Mouse (Mus musculus) MEL (cell line): ENCODE data around the gene Per2. TPM values are rescaled to one million over a fixed set of nuclear protein-coding genes. Genes with fewer than 3 reads are reported as not detected.

Source experiments
- DNase-seq: peaks from one replicate; pipeline ENCODE4 v3.0.0; 2011; ENCODE audit warnings: low read depth, low spot score
- H3K27ac ChIP-seq: 2 replicates; pipeline ENCODE4 v1.5.1; 2012; ENCODE audit warnings: low read depth, mild to moderate bottlenecking, control low read depth, low read length, moderate library complexity; ENCODE audit not compliant: control insufficient read depth
- H3K27me3 ChIP-seq, 2 experiments: fragments of 150-350 bp in 1 of 2; sonication (generic) in 1 of 2; 2 replicates each; pipeline ENCODE4 v1.6.1; 2012; ENCODE audit warnings: low read length in 2 of 2, mild to moderate bottlenecking in 2 of 2, improper control_type of control experiment in 1 of 2, moderate library complexity in 1 of 2; ENCODE audit not compliant: insufficient read depth in 2 of 2, control insufficient read depth in 1 of 2
- H3K36me3 ChIP-seq, 2 experiments: 2 replicates each; pipeline ENCODE4 v1.6.1; 2012 to 2014; ENCODE audit warnings: low read length in 2 of 2, improper control_type of control experiment in 1 of 2, inconsistent platforms in 1 of 2, mild to moderate bottlenecking in 1 of 2; ENCODE audit not compliant: insufficient read depth in 2 of 2, control insufficient read depth in 1 of 2
- H3K4me1 ChIP-seq, 2 experiments: fragments of 150-350 bp in 1 of 2; sonication (generic) in 1 of 2; 2 replicates each; pipeline ENCODE4 v1.6.1; 2012; ENCODE audit warnings: low read length in 2 of 2, improper control_type of control experiment in 1 of 2, mild to moderate bottlenecking in 1 of 2; ENCODE audit not compliant: insufficient read depth in 2 of 2, control insufficient read depth in 1 of 2
- H3K4me3 ChIP-seq, 2 experiments: fragments of 150-350 bp in 1 of 2; sonication (generic) in 1 of 2; 2 replicates each; pipeline ENCODE4 v1.5.1; 2012; ENCODE audit warnings: low read depth in 2 of 2, low read length in 2 of 2, mild to moderate bottlenecking in 2 of 2, moderate library complexity in 2 of 2, control low read depth in 1 of 2, improper control_type of control experiment in 1 of 2; ENCODE audit not compliant: control insufficient read depth in 1 of 2, insufficient read depth in 1 of 2
- H3K79me2 ChIP-seq: 2 replicates; pipeline ENCODE4 v1.6.1; 2012; ENCODE audit warnings: mild to moderate bottlenecking, low read length, moderate library complexity; ENCODE audit not compliant: control insufficient read depth, poor library complexity, insufficient read depth
- H3K9ac ChIP-seq: 2 replicates; pipeline ENCODE4 v1.6.1; 2012; ENCODE audit warnings: low read depth, mild to moderate bottlenecking, control low read depth, low read length, moderate library complexity; ENCODE audit not compliant: control insufficient read depth, poor library complexity, severe bottlenecking
- H3K9me3 ChIP-seq: fragments of 150-350 bp; sonication (generic); replicated peaks from 2 replicates; pipeline ENCODE4 v1.6.1; 2012; ENCODE audit warnings: mild to moderate bottlenecking, low read length, improper control_type of control experiment, moderate library complexity; ENCODE audit not compliant: insufficient read depth
- BHLHE40 ChIP-seq: IDR thresholded peaks from 2 replicates; pipeline ENCODE4 v1.6.1; 2012; ENCODE audit warnings: low read depth, mild to moderate bottlenecking, inconsistent platforms, low read length, improper control_type of control experiment, borderline replicate concordance
- CHD1 ChIP-seq: IDR thresholded peaks from 2 replicates; pipeline ENCODE4 v1.6.1; 2012; ENCODE audit warnings: low read depth, mild to moderate bottlenecking, inconsistent platforms, low read length, improper control_type of control experiment
- CHD2 ChIP-seq: IDR thresholded peaks from 2 replicates; pipeline ENCODE4 v1.6.1; 2011; ENCODE audit warnings: low read length, improper control_type of control experiment
- CTCF ChIP-seq, 3 experiments: IDR thresholded peaks in 2 of 3; conservative IDR thresholded peaks in 1 of 3; 2 replicates each; pipeline ENCODE4 v1.5.1; 2011 to 2012; ENCODE audit warnings: low read length in 3 of 3, low read depth in 2 of 3, mild to moderate bottlenecking in 2 of 3, improper control_type of control experiment in 1 of 3, inconsistent platforms in 1 of 3, mixed read lengths in 1 of 3, moderate library complexity in 1 of 3; ENCODE audit not compliant: control insufficient read depth in 1 of 3, insufficient read depth in 1 of 3, poor library complexity in 1 of 3, severe bottlenecking in 1 of 3
- E2F4 ChIP-seq: IDR thresholded peaks from 2 replicates; pipeline ENCODE4 v1.6.1; 2011; ENCODE audit warnings: low read depth, low read length, improper control_type of control experiment, borderline replicate concordance
- ELF1 ChIP-seq: IDR thresholded peaks from 2 replicates; pipeline ENCODE4 v1.6.1; 2014; ENCODE audit warnings: low read depth, mild to moderate bottlenecking, inconsistent platforms, low read length, improper control_type of control experiment, moderate library complexity
- EP300 ChIP-seq, 2 experiments: IDR thresholded peaks; 2 replicates each; pipeline ENCODE4 v1.6.1; 2011; ENCODE audit warnings: improper control_type of control experiment in 2 of 2, low read length in 2 of 2, low read depth in 1 of 2, mild to moderate bottlenecking in 1 of 2
- ETS1 ChIP-seq: IDR thresholded peaks from 2 replicates; pipeline ENCODE4 v1.6.1; 2012; ENCODE audit warnings: low read depth, mild to moderate bottlenecking, inconsistent platforms, low read length, improper control_type of control experiment, moderate library complexity
- GABPA ChIP-seq: IDR thresholded peaks from 2 replicates; pipeline ENCODE4 v1.6.1; 2012; ENCODE audit warnings: low read depth, mild to moderate bottlenecking, inconsistent platforms, low read length, improper control_type of control experiment, moderate library complexity
- GATA1 ChIP-seq: IDR thresholded peaks from 2 replicates; pipeline ENCODE4 v1.6.1; 2011; ENCODE audit warnings: low read depth, low read length, improper control_type of control experiment
- HCFC1 ChIP-seq: IDR thresholded peaks from 2 replicates; pipeline ENCODE4 v1.6.1; 2012; ENCODE audit warnings: low read depth, mild to moderate bottlenecking, inconsistent platforms, low read length, improper control_type of control experiment, moderate library complexity
- JUND ChIP-seq: IDR thresholded peaks from 2 replicates; pipeline ENCODE4 v1.6.1; 2011; ENCODE audit warnings: low read depth, mild to moderate bottlenecking, improper control_type of control experiment, low read length
- KAT2A ChIP-seq: conservative IDR thresholded peaks from 2 replicates; pipeline ENCODE4 v1.6.1; 2012; ENCODE audit warnings: low read depth, low read length, improper control_type of control experiment, inconsistent platforms
- MAX ChIP-seq: IDR thresholded peaks from 2 replicates; pipeline ENCODE4 v1.6.1; 2011; ENCODE audit warnings: low read length, improper control_type of control experiment
- MAZ ChIP-seq: IDR thresholded peaks from 2 replicates; pipeline ENCODE4 v1.6.1; 2012; ENCODE audit warnings: low read depth, mild to moderate bottlenecking, inconsistent platforms, low read length, improper control_type of control experiment
- MEF2A ChIP-seq: IDR thresholded peaks from 2 replicates; pipeline ENCODE4 v1.6.1; 2014; ENCODE audit warnings: low read depth, mild to moderate bottlenecking, inconsistent platforms, low read length, improper control_type of control experiment; ENCODE audit not compliant: poor library complexity, insufficient replicate concordance, severe bottlenecking; ENCODE audit errors: extremely low read depth
- MYB ChIP-seq: IDR thresholded peaks from 2 replicates; pipeline ENCODE4 v1.6.1; 2011; ENCODE audit warnings: mild to moderate bottlenecking, low read depth, low read length, improper control_type of control experiment
- NELFE ChIP-seq: IDR thresholded peaks from 2 replicates; pipeline ENCODE4 v1.6.1; 2011; ENCODE audit warnings: low read depth, low read length, improper control_type of control experiment
- NRF1 ChIP-seq: IDR thresholded peaks from 2 replicates; pipeline ENCODE4 v1.6.1; 2014; ENCODE audit warnings: low read depth, mild to moderate bottlenecking, inconsistent platforms, low read length, improper control_type of control experiment, moderate library complexity; ENCODE audit not compliant: poor library complexity, insufficient read depth, severe bottlenecking
- POLR2A ChIP-seq, 2 experiments: IDR thresholded peaks; 2 replicates each; pipeline ENCODE4 v1.6.1; 2011 to 2012; ENCODE audit warnings: low read length in 2 of 2, mild to moderate bottlenecking in 2 of 2, control low read depth in 1 of 2, improper control_type of control experiment in 1 of 2, low read depth in 1 of 2, moderate library complexity in 1 of 2; ENCODE audit not compliant: control insufficient read depth in 1 of 2, insufficient read depth in 1 of 2, poor library complexity in 1 of 2
- POLR2AphosphoS2 ChIP-seq: IDR thresholded peaks from 2 replicates; pipeline ENCODE4 v1.6.1; 2011; ENCODE audit warnings: low read length, improper control_type of control experiment
- POLR2AphosphoS5 ChIP-seq: IDR thresholded peaks from 2 replicates; pipeline ENCODE4 v1.6.1; 2012; ENCODE audit warnings: low read depth, borderline replicate concordance, mild to moderate bottlenecking, inconsistent platforms, low read length, moderate library complexity, mixed read lengths
- RAD21 ChIP-seq: IDR thresholded peaks from 2 replicates; pipeline ENCODE4 v1.6.1; 2011; ENCODE audit warnings: mild to moderate bottlenecking, low read depth, low read length, improper control_type of control experiment
- SIN3A ChIP-seq: IDR thresholded peaks from 2 replicates; pipeline ENCODE4 v1.6.1; 2012; ENCODE audit warnings: low read length, improper control_type of control experiment, inconsistent platforms
- SMC3 ChIP-seq: IDR thresholded peaks from 2 replicates; pipeline ENCODE4 v1.6.1; 2011; ENCODE audit warnings: low read depth, low read length, improper control_type of control experiment
- TAL1 ChIP-seq: IDR thresholded peaks from 2 replicates; pipeline ENCODE4 v1.6.1; 2012; ENCODE audit warnings: mild to moderate bottlenecking, inconsistent platforms, low read length, moderate library complexity, mixed read lengths
- TBP ChIP-seq: IDR thresholded peaks from 2 replicates; pipeline ENCODE4 v1.8.0; 2011; ENCODE audit warnings: low read depth, low read length, improper control_type of control experiment
- TCF12 ChIP-seq: IDR thresholded peaks from 2 replicates; pipeline ENCODE4 v1.6.1; 2014; ENCODE audit warnings: low read depth, mild to moderate bottlenecking, inconsistent platforms, low read length, improper control_type of control experiment, moderate library complexity
- UBTF ChIP-seq: IDR thresholded peaks from 2 replicates; pipeline ENCODE4 v1.6.1; 2012; ENCODE audit warnings: low read depth, mild to moderate bottlenecking, inconsistent platforms, low read length, improper control_type of control experiment, moderate library complexity, borderline replicate concordance; ENCODE audit not compliant: insufficient read depth
- USF1 ChIP-seq: IDR thresholded peaks from 2 replicates; pipeline ENCODE4 v1.6.1; 2014; ENCODE audit warnings: low read depth, mild to moderate bottlenecking, inconsistent platforms, low read length, improper control_type of control experiment, moderate library complexity
- USF2 ChIP-seq, 2 experiments: IDR thresholded peaks; 2 replicates each; pipeline ENCODE4 v1.6.1; 2011 to 2012; ENCODE audit warnings: improper control_type of control experiment in 2 of 2, low read length in 2 of 2, borderline replicate concordance in 1 of 2, inconsistent platforms in 1 of 2, low read depth in 1 of 2, mild to moderate bottlenecking in 1 of 2; ENCODE audit not compliant: insufficient read depth in 1 of 2
- ZC3H11A ChIP-seq: IDR thresholded peaks from 2 replicates; pipeline ENCODE4 v1.6.1; 2012; ENCODE audit warnings: low read depth, mild to moderate bottlenecking, inconsistent platforms, low read length, improper control_type of control experiment
- ZKSCAN1 ChIP-seq: IDR thresholded peaks from 2 replicates; pipeline ENCODE4 v1.6.1; 2012; ENCODE audit warnings: low read depth, mild to moderate bottlenecking, inconsistent platforms, low read length, improper control_type of control experiment, moderate library complexity
- ZMIZ1 ChIP-seq: IDR thresholded peaks from 2 replicates; pipeline ENCODE4 v1.6.1; 2012; ENCODE audit warnings: low read depth, mild to moderate bottlenecking, inconsistent platforms, low read length, improper control_type of control experiment, moderate library complexity
- polyA plus RNA-seq, 2 experiments: library from polyadenylated mRNA; stranded (reverse) in 1 of 2; unstranded in 1 of 2; fragments of >175 nt in 1 of 2; fragments of >200 nt in 1 of 2; gene quantifications; 2 replicates each; pipeline versions ENCODE4 v1.2.1 to v1.2.4; 2012; ENCODE audit warnings: low replicate concordance in 2 of 2, low read depth in 1 of 2; ENCODE audit not compliant: insufficient read length in 2 of 2, insufficient read depth in 1 of 2, missing spikeins in 1 of 2
- total RNA-seq: library from RNA; depleted of rRNA; stranded (reverse); fragments of 300-350 nt; gene quantifications from 2 replicates; pipeline ENCODE4 v1.2.3, GENCODE M21; 2012

The Per2 gene
- total and polyA plus RNA-seq, 3 experiments, result 4.3 to 8.3 TPM; not detected in 1

DNA sequence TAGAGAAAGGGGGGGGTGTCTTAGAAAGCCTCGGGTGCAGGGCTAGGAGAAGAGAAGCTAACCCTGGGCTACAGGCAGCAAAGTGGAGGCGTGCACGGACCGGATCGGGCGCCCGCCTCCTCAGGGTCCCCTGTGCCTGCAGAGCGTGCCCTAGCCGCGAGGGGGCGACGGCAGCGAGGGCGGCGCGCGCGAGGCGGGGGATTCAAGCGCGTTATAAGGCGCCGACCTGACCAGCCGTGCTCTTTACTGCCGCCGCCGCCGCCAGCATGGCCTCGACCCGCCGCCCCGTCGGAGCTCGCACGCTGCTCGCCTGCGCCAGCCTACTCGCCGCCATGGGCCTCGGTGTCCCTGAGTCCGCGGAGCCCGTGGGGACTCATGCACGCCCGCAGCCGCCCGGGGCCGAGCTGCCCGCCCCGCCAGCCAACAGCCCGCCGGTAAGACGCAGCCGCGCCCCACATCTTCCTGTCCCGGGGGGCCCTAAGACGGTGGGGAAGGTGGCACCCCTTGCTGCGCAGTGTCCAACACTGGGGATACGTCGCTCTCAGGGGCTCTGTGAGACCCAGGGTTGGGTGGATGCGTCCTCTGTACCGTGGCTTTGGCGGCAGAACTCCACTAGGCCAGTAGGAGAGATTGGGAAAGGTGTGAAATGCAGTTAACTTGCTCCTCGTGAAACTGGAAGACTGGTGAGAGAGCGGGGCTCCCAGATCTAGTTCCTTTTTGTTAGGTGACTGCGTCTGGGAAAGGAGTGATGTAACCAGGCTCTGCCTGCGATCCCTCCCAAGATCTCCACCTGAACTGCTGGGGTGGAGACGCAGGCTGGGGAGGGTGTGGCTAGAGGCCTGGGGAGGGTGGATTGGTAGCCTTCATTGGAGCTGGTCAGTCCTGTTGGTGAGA, 92.7 kb downstream of the Per2 start, which contains the start of gene Erfe:
Gene Erfe (plus strand): TSS at position 216 of the 894 bp plus-strand sequence.
- Histone ChIP-seq H3K27ac (peak within 1 kb of the TSS; percentile 45), H3K27me3 (no peaks in the 10 kb centered on the region), H3K9ac (peak within 1 kb of the TSS; percentile 79), H3K4me1 (peaks cover 0 to 8% of the 10 kb centered on the region in 2 experiments; a peak in 2 of 4 replicates), H3K9me3 (no peaks in the 10 kb centered on the region), H3K36me3 (0 out of 4 replicates have a peak, but pooled peaks cover 0 to 2% of the 10 kb centered on the region in 2 experiments), H3K79me2 (peaks cover 4% of the 10 kb centered on the region), H3K4me3 (peak within 1 kb of the TSS; percentile 70 to 79)
- DNase-seq, result peak; percentile 87
- no peak for TF ChIP-seq CHD1
- 0 out of 2 replicates have a peak, but pooled peaks have one; percentile 53 for TF ChIP-seq UBTF
- TF ChIP-seq BHLHE40, result no peak
- TF ChIP-seq SIN3A, result no peak; the same call in 1 of the 2 replicates
- TF ChIP-seq NRF1, result no peak
- no peak for TF ChIP-seq GATA1
- no peak; the same call in 1 of the 2 replicates for TF ChIP-seq POLR2AphosphoS2
- no peak for TF ChIP-seq ZKSCAN1
- TF ChIP-seq SMC3, result peak; percentile 67
- TF ChIP-seq USF1, result no peak
- TF ChIP-seq POLR2AphosphoS5, result no peak
- no peak for TF ChIP-seq ZMIZ1
- TF ChIP-seq TCF12, result no peak
- TF ChIP-seq KAT2A, result no peak
- no peak for TF ChIP-seq ELF1
- no peak; the same call in 1 of the 2 replicates for TF ChIP-seq MAX
- peak; percentile 53 to 55; a peak in 3 of 4 replicates for TF ChIP-seq POLR2A (IDR thresholded peaks at IDR 0.05; ENCODE audit: control insufficient read depth in 1 of 2, insufficient read depth in 1 of 2, low read depth in 1 of 2, low read length in 2 of 2, poor library complexity in 1 of 2)
- no peak for TF ChIP-seq MEF2A
- TF ChIP-seq MYB, result no peak
- 0 out of 2 replicates have a peak, but pooled peaks have one; percentile 6 for TF ChIP-seq TBP
- TF ChIP-seq RAD21, result peak; percentile 51
- TF ChIP-seq CHD2, result no peak
- 0 out of 2 replicates have a peak, but pooled peaks have one; percentile 11 for TF ChIP-seq HCFC1
- TF ChIP-seq TAL1, result no peak
- TF ChIP-seq GABPA, result no peak
- TF ChIP-seq NELFE, result 0 out of 2 replicates have a peak, but pooled peaks have one; percentile 40
- TF ChIP-seq ZC3H11A, result no peak
- no peak for TF ChIP-seq E2F4
- peak; percentile 28; the same call in 1 of the 2 replicates for TF ChIP-seq ETS1
- TF ChIP-seq USF2 (IDR thresholded peaks at IDR 0.05; ENCODE audit: borderline replicate concordance in 1 of 2, insufficient read depth in 1 of 2, low read depth in 1 of 2, low read length in 2 of 2), result no peak
- TF ChIP-seq CTCF (IDR thresholded peaks at IDR 0.05 in 2 of 3, conservative IDR thresholded peaks at IDR 0.05 in 1 of 3; ENCODE audit: control insufficient read depth in 1 of 3, insufficient read depth in 1 of 3, low read depth in 2 of 3, low read length in 3 of 3, poor library complexity in 1 of 3, severe bottlenecking in 1 of 3), result peak in 2 of 3 experiments; percentile 84 to 94; a peak in 5 of 6 replicates
- peak; percentile 62; the same call in 1 of the 2 replicates for TF ChIP-seq MAZ
- no peak for TF ChIP-seq JUND
- TF ChIP-seq EP300 (IDR thresholded peaks at IDR 0.05; ENCODE audit: low read depth in 1 of 2, low read length in 2 of 2), result no peak
